Mouse (Mus musculus) cortical plate, adult 2 months (tissue): ENCODE measurements around the gene Gm47283.

Source experiments
- CTCF ChIP-seq: fragments of 200-500 bp; IDR thresholded peaks from 2 replicates; pipeline ENCODE4 v1.5.1; 2011; ENCODE audit warnings: mild to moderate bottlenecking, control low read depth, low read length; ENCODE audit not compliant: insufficient read depth; ENCODE audit errors: extremely low read depth
- POLR2A ChIP-seq: fragments of 200-500 bp; IDR thresholded peaks from 2 replicates; pipeline ENCODE4 v1.6.1; 2011; ENCODE audit warnings: mild to moderate bottlenecking, low read length, control low read depth; ENCODE audit not compliant: insufficient read depth; ENCODE audit errors: extremely low read depth

DNA sequence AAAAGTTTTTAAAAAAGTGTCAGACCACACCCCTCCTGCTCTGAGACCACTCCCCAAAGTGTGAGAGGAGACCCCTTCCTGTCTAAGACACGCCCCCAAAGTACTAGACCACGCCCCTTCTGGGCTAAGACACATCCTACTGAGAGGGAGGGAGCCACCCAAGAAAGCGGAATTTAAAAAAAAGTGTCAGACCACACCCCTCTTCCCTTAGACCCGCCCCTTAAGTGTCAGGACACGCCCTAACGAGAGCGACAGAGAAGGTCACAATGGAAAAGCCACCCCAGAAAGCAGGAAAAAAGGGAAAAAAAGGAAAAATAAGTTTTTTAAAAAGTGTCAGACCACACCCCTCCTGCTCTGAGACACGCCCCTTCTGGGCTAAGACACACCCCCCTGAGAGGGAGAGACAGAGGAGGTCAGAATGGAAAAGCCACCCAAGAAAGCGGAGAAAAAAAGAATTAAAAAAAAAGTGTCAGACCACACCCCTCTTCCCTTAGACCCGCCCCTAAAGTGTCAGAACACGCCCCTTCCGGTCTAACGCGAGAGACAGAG, 44.5 kb upstream of the Gm47283 start:
- TF ChIP-seq CTCF: no peak
- no peak for TF ChIP-seq POLR2A
